Mouse (Mus musculus) erythroblast, embryonic 14.5 days (primary cell): ENCODE measurements at regions not wholly inside any gene's neighbourhood (a gene's known extent, or its start where the extent isn't known, plus 50 kb on each side); places are given as distances from the start of the nearest gene placed in this dataset.

ENCODE experiments used
- H3K27me3 ChIP-seq: 2 replicates; pipeline ENCODE4 v1.6.1; 2012; ENCODE audit warnings: inconsistent platforms; ENCODE audit not compliant: control insufficient read depth
- H3K36me3 ChIP-seq: 2 replicates; pipeline ENCODE4 v1.6.1; 2012; ENCODE audit warnings: mild to moderate bottlenecking, inconsistent platforms; ENCODE audit not compliant: control insufficient read depth
- H3K4me1 ChIP-seq: 2 replicates; pipeline ENCODE4 v1.6.1; 2012; ENCODE audit warnings: inconsistent platforms; ENCODE audit not compliant: control insufficient read depth
- H3K4me3 ChIP-seq: replicated peaks from 2 replicates; pipeline ENCODE3; 2012; ENCODE audit warnings: moderate library complexity, mild to moderate bottlenecking, inconsistent platforms
- H3K9me3 ChIP-seq: 2 replicates; pipeline ENCODE4 v1.6.1; 2012; ENCODE audit warnings: low read length, inconsistent platforms, mixed read lengths; ENCODE audit not compliant: control insufficient read depth
- GATA1 ChIP-seq: IDR thresholded peaks from 2 replicates; pipeline ENCODE4 v1.6.1; 2012; ENCODE audit warnings: low read length, inconsistent platforms, mixed read lengths
- TAL1 ChIP-seq: IDR thresholded peaks from 3 replicates; pipeline ENCODE4 v1.6.1; 2012; ENCODE audit warnings: low read length, inconsistent platforms, mixed read lengths

GRCm38 (mm10) chrX:11494246-11494630 lies 166.6 kb downstream of the H2al1j start:
- TF ChIP-seq GATA1 (no peak), TAL1 (no peak)
- H3K4me1 ChIP-seq: no peaks in the 10 kb centered on the region
- H3K9me3 ChIP-seq: no peaks in the 10 kb centered on the region
- no peak overlapping the region for H3K4me3 ChIP-seq
- H3K27me3 ChIP-seq: peaks cover 27% of the 10 kb centered on the region
- H3K36me3 ChIP-seq: no peaks in the 10 kb centered on the region

- Histone ChIP-seq H3K36me3 (no peaks in the 10 kb centered on the region), H3K27me3 (no peaks in the 10 kb centered on the region), H3K4me1 (no peaks in the 10 kb centered on the region), H3K9me3 (no peaks in the 10 kb centered on the region), H3K4me3 (no peak overlapping the region)
- no peak for TF ChIP-seq TAL1
- TF ChIP-seq GATA1: no peak
These were observed 184.8 kb downstream of the H2al1j start for GRCm38 (mm10) chrX:11512439-11512838.

GRCm38 (mm10) chrX:11512928-11513327 lies 185.3 kb downstream of the H2al1j start:
- no peak overlapping the region for H3K4me3 ChIP-seq
- no peaks in the 10 kb centered on the region for H3K27me3 ChIP-seq
- no peak for TF ChIP-seq TAL1
- no peak for TF ChIP-seq GATA1
- no peaks in the 10 kb centered on the region for H3K36me3 ChIP-seq
- H3K4me1 ChIP-seq: no peaks in the 10 kb centered on the region
- H3K9me3 ChIP-seq: no peaks in the 10 kb centered on the region

GRCm38 (mm10) chrX:11523791-11524190 lies 196.2 kb downstream of the H2al1j start:
- Histone ChIP-seq H3K4me1 (no peaks in the 10 kb centered on the region), H3K36me3 (no peaks in the 10 kb centered on the region), H3K9me3 (no peaks in the 10 kb centered on the region), H3K4me3 (no peak overlapping the region), H3K27me3 (no peaks in the 10 kb centered on the region)
- TF ChIP-seq GATA1 (no peak), TAL1 (no peak)

DNA sequence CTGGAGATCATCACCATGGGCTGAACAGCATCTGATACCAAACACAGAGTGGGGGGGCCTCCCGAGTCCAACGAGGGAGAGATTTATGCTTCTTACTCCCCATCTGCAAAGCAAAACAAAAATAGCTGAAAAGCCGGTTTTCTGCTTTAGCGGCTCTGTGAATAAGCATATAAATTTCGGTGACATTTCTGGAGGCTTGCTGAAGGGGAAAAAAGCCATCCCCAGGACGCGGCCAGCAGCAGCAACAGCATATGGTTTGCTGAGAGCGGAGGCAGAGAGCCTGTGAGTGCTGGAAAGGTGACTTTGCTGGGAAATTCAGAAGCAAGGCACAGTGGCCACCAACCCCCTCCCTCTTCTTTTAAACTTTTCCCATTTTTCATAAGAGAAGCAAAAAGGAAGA lies 197.7 kb downstream of the H2al1j start:
- no peaks in the 10 kb centered on the region for H3K4me1 ChIP-seq
- H3K4me3 ChIP-seq: no peak overlapping the region
- H3K9me3 ChIP-seq: no peaks in the 10 kb centered on the region
- TF ChIP-seq GATA1: no peak
- H3K36me3 ChIP-seq: no peaks in the 10 kb centered on the region
- H3K27me3 ChIP-seq: no peaks in the 10 kb centered on the region

GRCm38 (mm10) chrX:11528589-11528988 lies 201.0 kb downstream of the H2al1j start:
- Histone ChIP-seq H3K27me3 (no peaks in the 10 kb centered on the region), H3K4me1 (no peaks in the 10 kb centered on the region), H3K4me3 (no peak overlapping the region), H3K36me3 (no peaks in the 10 kb centered on the region), H3K9me3 (no peaks in the 10 kb centered on the region)
- TF ChIP-seq TAL1: no peak
- no peak for TF ChIP-seq GATA1

DNA sequence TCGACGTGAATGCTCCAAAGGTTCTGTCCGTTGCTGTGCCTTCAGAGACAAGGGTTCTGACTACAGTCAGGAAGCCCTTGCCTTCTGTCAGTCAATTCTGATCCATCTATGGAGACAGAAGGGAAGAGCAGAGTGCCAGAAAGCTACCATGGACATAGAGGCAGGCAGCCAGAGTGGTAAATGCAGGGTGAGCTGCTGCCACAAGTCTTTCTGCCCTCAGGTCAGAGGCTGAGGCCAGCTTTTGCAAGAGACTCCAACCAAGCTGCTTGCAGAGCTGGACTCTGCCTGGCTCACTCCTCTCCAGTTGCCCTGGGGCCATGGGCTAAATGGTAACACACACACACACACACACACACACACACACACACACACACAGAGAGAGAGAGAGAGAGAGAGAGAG lies 201.6 kb downstream of the H2al1j start:
- no peaks in the 10 kb centered on the region for H3K9me3 ChIP-seq
- no peaks in the 10 kb centered on the region for H3K27me3 ChIP-seq
- TF ChIP-seq TAL1 (no peak), GATA1 (no peak)
- no peak overlapping the region for H3K4me3 ChIP-seq
- H3K4me1 ChIP-seq: no peaks in the 10 kb centered on the region
- H3K36me3 ChIP-seq: no peaks in the 10 kb centered on the region

GRCm38 (mm10) chrX:11532817-11533216 lies 205.2 kb downstream of the H2al1j start:
- H3K36me3 ChIP-seq: no peaks in the 10 kb centered on the region
- no peak overlapping the region for H3K4me3 ChIP-seq
- no peaks in the 10 kb centered on the region for H3K9me3 ChIP-seq
- H3K4me1 ChIP-seq: no peaks in the 10 kb centered on the region
- H3K27me3 ChIP-seq: no peaks in the 10 kb centered on the region
- TF ChIP-seq TAL1 (no peak), GATA1 (no peak)

- H3K4me3 ChIP-seq: no peak overlapping the region
- no peaks in the 10 kb centered on the region for H3K36me3 ChIP-seq
- H3K4me1 ChIP-seq: no peaks in the 10 kb centered on the region
- no peaks in the 10 kb centered on the region for H3K27me3 ChIP-seq
- H3K9me3 ChIP-seq: no peaks in the 10 kb centered on the region
- TF ChIP-seq TAL1 (no peak), GATA1 (no peak)
These were observed 206.2 kb downstream of the H2al1j start for GRCm38 (mm10) chrX:11533871-11534270.

GRCm38 (mm10) chrX:11541011-11541410 lies 213.4 kb downstream of the H2al1j start:
- Histone ChIP-seq H3K4me3 (no peak overlapping the region), H3K4me1 (no peaks in the 10 kb centered on the region), H3K9me3 (no peaks in the 10 kb centered on the region), H3K27me3 (no peaks in the 10 kb centered on the region), H3K36me3 (no peaks in the 10 kb centered on the region)
- TF ChIP-seq GATA1 (no peak), TAL1 (no peak)
